Mouse (Mus musculus): ENCODE data around the gene Atad2b.

DNA sequence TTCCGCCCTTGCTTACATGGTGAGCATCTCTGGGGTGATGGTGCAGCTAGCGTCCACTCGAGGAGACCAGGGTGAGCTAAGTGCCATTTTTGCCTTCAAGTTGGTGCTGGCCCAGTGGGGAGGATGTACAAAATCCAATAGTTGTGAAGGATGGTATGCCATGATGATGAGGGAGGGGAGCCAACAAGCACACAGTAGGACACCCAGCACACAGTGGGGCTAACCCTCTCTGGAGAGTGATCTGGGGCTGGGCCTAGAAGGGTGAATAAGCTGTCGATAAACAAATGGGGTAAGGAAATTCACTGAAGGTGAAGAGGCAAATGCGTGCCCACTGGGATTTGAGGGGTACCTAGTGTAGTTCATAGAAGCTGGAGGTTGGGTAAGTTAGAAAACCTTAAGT is 167.6 kb downstream of the Atad2b start:
- no peak for TF ChIP-seq CTCF (conservative IDR thresholded peaks at IDR 0.05; ENCODE audit: low read length)
- TF ChIP-seq NANOG (IDR thresholded peaks at IDR 0.05; ENCODE audit: borderline replicate concordance, low read length): no peak
